Mouse (Mus musculus): ENCODE measurements around the gene Tmem120b. TPM values are rescaled to one million over a fixed set of nuclear protein-coding genes. Genes with fewer than 3 reads are reported as not detected.

The Tmem120b gene
- total and polyA plus RNA-seq, 3 experiments = 5.6 to 6.8 TPM; not detected in 1

GRCm38 (mm10) chr5:123046916-123047315 is 21.3 kb upstream of the Tmem120b start, which contains the start of gene Morn3:
Morn3 (minus strand) TSS chr5:123047016.
- no peak for DNase-seq (ENCODE audit: low read depth, low spot score)

DNA sequence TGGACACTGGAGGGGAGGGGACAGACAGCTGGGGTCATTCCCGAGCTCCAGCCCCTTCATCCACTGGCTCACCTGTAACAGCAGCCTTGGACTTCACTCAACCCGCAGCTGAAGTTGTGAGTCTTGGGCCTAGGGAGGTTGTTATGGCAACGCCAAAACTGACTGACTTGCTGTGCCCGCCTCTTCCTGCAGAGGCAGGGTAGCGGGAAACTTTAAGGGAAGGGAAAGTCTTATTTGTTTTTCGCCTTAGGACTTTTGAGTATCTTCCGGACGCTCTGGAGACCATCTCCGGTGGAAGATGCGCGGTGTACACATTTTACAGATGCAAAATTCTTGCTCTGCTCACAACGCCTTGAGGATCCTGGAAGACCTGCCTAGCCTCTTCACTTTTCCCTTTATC is 18.9 kb upstream of the Tmem120b start:
- DNase-seq (ENCODE audit: low read depth, low spot score) = no peak

More at GRCm38 (mm10) chr5:123046916-123047315, 21.3 kb upstream of the Tmem120b start, which contains the start of gene Morn3:
- Histone ChIP-seq H3K9me3 (replicated peaks; ENCODE audit: insufficient read depth, low read length) (no peaks in the 10 kb centered on the region), H3K4me3 (ENCODE audit: control insufficient read depth in 1 of 2, insufficient read depth in 1 of 2, low read depth in 2 of 2, low read length in 2 of 2) (no peak within 1 kb of the TSS), H3K79me2 (ENCODE audit: control insufficient read depth, insufficient read depth, low read length, poor library complexity) (no peaks in the 10 kb centered on the region), H3K27ac (ENCODE audit: control insufficient read depth, low read depth, low read length) (no peak within 1 kb of the TSS), H3K9ac (ENCODE audit: control insufficient read depth, low read depth, low read length, poor library complexity, severe bottlenecking) (no peak within 1 kb of the TSS), H3K27me3 (ENCODE audit: control insufficient read depth in 1 of 2, insufficient read depth in 2 of 2, low read length in 2 of 2) (peaks cover 2 to 3% of the 10 kb centered on the region in 2 experiments; a peak in 2 of 4 replicates), H3K36me3 (ENCODE audit: control insufficient read depth in 1 of 2, insufficient read depth in 2 of 2, low read length in 2 of 2) (no peaks in the 10 kb centered on the region), H3K4me1 (ENCODE audit: control insufficient read depth in 1 of 2, insufficient read depth in 2 of 2, low read length in 2 of 2) (no peaks in the 10 kb centered on the region)
- TF ChIP-seq GABPA (IDR thresholded peaks at IDR 0.05; ENCODE audit: low read depth, low read length) (no peak), TBP (IDR thresholded peaks at IDR 0.05; ENCODE audit: low read depth, low read length) (no peak), BHLHE40 (IDR thresholded peaks at IDR 0.05; ENCODE audit: borderline replicate concordance, low read depth, low read length) (no peak), MYC (IDR thresholded peaks at IDR 0.05; ENCODE audit: low read depth, low read length) (no peak), RAD21 (IDR thresholded peaks at IDR 0.05; ENCODE audit: low read depth, low read length) (no peak), ZC3H11A (IDR thresholded peaks at IDR 0.05; ENCODE audit: low read depth, low read length) (no peak), MAX (IDR thresholded peaks at IDR 0.05; ENCODE audit: low read length) (no peak), RCOR1 (IDR thresholded peaks at IDR 0.05; ENCODE audit: low read depth, low read length) (no peak), CHD1 (IDR thresholded peaks at IDR 0.05; ENCODE audit: low read depth, low read length) (no peak), TCF12 (IDR thresholded peaks at IDR 0.05; ENCODE audit: low read depth, low read length) (no peak), TAL1 (IDR thresholded peaks at IDR 0.05; ENCODE audit: low read length) (no peak), MAFK (IDR thresholded peaks at IDR 0.05; ENCODE audit: borderline replicate concordance, low read depth, low read length) (no peak), MAZ (IDR thresholded peaks at IDR 0.05; ENCODE audit: low read depth, low read length) (no peak), CHD2 (IDR thresholded peaks at IDR 0.05; ENCODE audit: low read length) (no peak), JUND (IDR thresholded peaks at IDR 0.05; ENCODE audit: low read depth, low read length) (no peak), EP300 (IDR thresholded peaks at IDR 0.05; ENCODE audit: low read depth in 1 of 2, low read length in 2 of 2) (no peak), KAT2A (conservative IDR thresholded peaks at IDR 0.05; ENCODE audit: low read depth, low read length) (no peak), MEF2A (IDR thresholded peaks at IDR 0.05; ENCODE audit: extremely low read depth, insufficient replicate concordance, low read depth, low read length, poor library complexity, severe bottlenecking) (no peak), NELFE (IDR thresholded peaks at IDR 0.05; ENCODE audit: low read depth, low read length) (no peak)

More for the DNA sequence above, 18.9 kb upstream of the Tmem120b start:
- TF ChIP-seq ELF1 (IDR thresholded peaks at IDR 0.05; ENCODE audit: low read depth, low read length) (no peak), UBTF (IDR thresholded peaks at IDR 0.05; ENCODE audit: borderline replicate concordance, insufficient read depth, low read depth, low read length) (no peak), SMC3 (IDR thresholded peaks at IDR 0.05; ENCODE audit: low read depth, low read length) (no peak), MEF2A (IDR thresholded peaks at IDR 0.05; ENCODE audit: extremely low read depth, insufficient replicate concordance, low read depth, low read length, poor library complexity, severe bottlenecking) (no peak), CHD2 (IDR thresholded peaks at IDR 0.05; ENCODE audit: low read length) (no peak), POLR2A (IDR thresholded peaks at IDR 0.05; ENCODE audit: control insufficient read depth in 1 of 2, insufficient read depth in 1 of 2, low read depth in 1 of 2, low read length in 2 of 2, poor library complexity in 1 of 2) (no peak), JUND (IDR thresholded peaks at IDR 0.05; ENCODE audit: low read depth, low read length) (no peak), RCOR1 (IDR thresholded peaks at IDR 0.05; ENCODE audit: low read depth, low read length) (no peak), NELFE (IDR thresholded peaks at IDR 0.05; ENCODE audit: low read depth, low read length) (no peak), SIN3A (IDR thresholded peaks at IDR 0.05; ENCODE audit: low read length) (no peak), GATA1 (IDR thresholded peaks at IDR 0.05; ENCODE audit: low read depth, low read length) (no peak), CTCF (IDR thresholded peaks at IDR 0.05 in 2 of 3, conservative IDR thresholded peaks at IDR 0.05 in 1 of 3; ENCODE audit: control insufficient read depth in 1 of 3, insufficient read depth in 1 of 3, low read depth in 2 of 3, low read length in 3 of 3, poor library complexity in 1 of 3, severe bottlenecking in 1 of 3) (no peak), ZMIZ1 (IDR thresholded peaks at IDR 0.05; ENCODE audit: low read depth, low read length) (no peak), TBP (IDR thresholded peaks at IDR 0.05; ENCODE audit: low read depth, low read length) (no peak), GABPA (IDR thresholded peaks at IDR 0.05; ENCODE audit: low read depth, low read length) (no peak), NRF1 (IDR thresholded peaks at IDR 0.05; ENCODE audit: insufficient read depth, low read depth, low read length, poor library complexity, severe bottlenecking) (no peak), USF2 (IDR thresholded peaks at IDR 0.05; ENCODE audit: borderline replicate concordance in 1 of 2, insufficient read depth in 1 of 2, low read depth in 1 of 2, low read length in 2 of 2) (no peak)
- Histone ChIP-seq H3K79me2 (ENCODE audit: control insufficient read depth, insufficient read depth, low read length, poor library complexity) (no peaks in the 10 kb centered on the region), H3K4me1 (ENCODE audit: control insufficient read depth in 1 of 2, insufficient read depth in 2 of 2, low read length in 2 of 2) (no peaks in the 10 kb centered on the region), H3K4me3 (ENCODE audit: control insufficient read depth in 1 of 2, insufficient read depth in 1 of 2, low read depth in 2 of 2, low read length in 2 of 2) (no peak overlapping the region), H3K36me3 (ENCODE audit: control insufficient read depth in 1 of 2, insufficient read depth in 2 of 2, low read length in 2 of 2) (no peaks in the 10 kb centered on the region), H3K27ac (ENCODE audit: control insufficient read depth, low read depth, low read length) (no peak overlapping the region), H3K9me3 (replicated peaks; ENCODE audit: insufficient read depth, low read length) (no peaks in the 10 kb centered on the region), H3K9ac (ENCODE audit: control insufficient read depth, low read depth, low read length, poor library complexity, severe bottlenecking) (no peak overlapping the region), H3K27me3 (ENCODE audit: control insufficient read depth in 1 of 2, insufficient read depth in 2 of 2, low read length in 2 of 2) (peaks cover 2 to 3% of the 10 kb centered on the region in 2 experiments; a peak in 2 of 4 replicates)
